Mouse (Mus musculus) right cerebral cortex, adult 18-20 months (tissue): Measurements from ENCODE around the gene Ube2l6.
"Not testable (repeated sequence)": the region's sequence is repeated elsewhere in the genome, so short reads cannot be mapped to it uniquely, and the experiment has no call there.

ENCODE experiments used
- DNase-seq: peaks from one replicate; pipeline ENCODE4 v3.0.0; 2022; ENCODE audit warnings: mixed read lengths

Gene Ube2l6

GRCm38 (mm10) chr2:84793871-84794270, 4.8 kb upstream of the Ube2l6 start:
- no peak for DNase-seq

DNA sequence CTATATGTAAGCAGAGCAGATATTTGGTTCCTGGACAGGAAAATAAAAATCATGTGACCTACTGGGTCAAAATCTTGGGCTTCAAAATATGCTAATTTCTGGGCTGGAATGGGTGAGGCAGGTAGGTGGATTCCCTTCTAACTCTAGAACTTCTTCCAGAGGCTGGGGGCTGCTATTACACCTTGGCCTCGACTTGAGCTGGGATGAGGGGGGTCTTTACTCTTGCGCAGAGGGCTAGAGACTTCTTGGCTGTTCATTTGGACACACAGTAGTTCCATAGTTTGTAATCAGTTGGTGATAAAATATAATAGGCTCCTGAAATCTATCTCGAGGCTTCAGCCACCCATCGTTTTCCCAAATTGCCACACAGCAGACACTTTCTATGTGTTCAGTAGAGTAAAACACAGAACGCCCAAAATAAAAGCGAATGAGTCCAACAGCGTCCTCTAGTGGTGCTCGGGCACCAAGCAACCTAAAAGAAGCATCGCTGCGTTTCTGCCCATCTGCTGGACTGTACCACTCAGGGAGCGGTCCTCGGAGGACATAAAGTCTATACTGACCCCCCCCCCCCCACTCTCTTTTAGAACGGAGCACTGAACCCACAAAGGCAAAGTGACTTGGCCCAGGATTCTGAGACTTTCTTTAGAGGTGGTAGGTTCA, 665 bp upstream of the Ube2l6 start:
- peak; percentile 85 for DNase-seq

DNA sequence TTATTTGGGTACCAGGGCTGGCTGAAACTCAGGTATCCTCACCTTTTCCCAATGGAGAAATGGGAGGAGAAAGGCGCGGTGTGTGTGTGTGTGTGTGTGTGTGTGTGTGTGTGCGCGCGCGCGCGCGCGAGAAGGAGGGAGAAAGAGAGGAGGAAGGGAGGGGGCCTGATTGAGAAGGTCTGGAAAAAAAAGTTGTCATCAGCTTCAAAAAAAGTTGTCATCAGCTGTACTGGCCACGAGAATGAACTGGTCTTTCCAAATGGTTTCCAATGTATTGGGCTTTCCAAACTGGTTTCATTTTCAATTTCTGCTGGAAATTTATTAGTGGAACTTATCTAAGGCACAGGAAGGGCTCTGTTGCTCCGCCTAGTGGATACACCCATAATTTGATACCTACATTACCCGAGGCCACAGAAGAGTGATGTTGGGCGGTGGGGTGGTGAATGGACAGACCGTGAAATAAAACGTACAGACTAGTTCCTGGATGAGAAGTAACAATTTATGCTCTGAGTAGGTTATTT, 473 bp downstream of the Ube2l6 start:
- peak; percentile 65 for DNase-seq

- DNase-seq = no peak
Measured at GRCm38 (mm10) chr2:84800304-84800703, 1.7 kb downstream of the Ube2l6 start.

DNA sequence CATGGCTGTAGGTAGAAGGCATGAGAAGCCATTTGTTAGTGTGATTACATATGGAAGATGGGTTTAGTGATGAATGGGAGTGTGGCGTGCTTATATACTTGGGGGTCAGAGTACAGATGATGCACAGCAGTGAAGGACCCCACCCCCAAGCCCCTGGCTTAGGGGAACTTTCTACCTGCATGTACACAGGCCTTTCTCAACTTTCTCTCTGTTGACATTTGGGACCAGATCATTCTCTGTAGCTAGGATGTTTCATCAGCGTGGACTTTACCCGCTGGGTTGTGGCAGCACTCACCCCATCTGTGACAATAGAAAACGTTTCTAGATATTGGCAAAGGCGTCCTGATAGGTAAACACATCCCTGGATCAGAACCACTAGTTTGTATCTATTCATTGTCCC, 2.6 kb downstream of the Ube2l6 start:
- not testable (repeated sequence) for DNase-seq

GRCm38 (mm10) chr2:84803963-84804362, 5.3 kb downstream of the Ube2l6 start:
- DNase-seq = no peak

DNA sequence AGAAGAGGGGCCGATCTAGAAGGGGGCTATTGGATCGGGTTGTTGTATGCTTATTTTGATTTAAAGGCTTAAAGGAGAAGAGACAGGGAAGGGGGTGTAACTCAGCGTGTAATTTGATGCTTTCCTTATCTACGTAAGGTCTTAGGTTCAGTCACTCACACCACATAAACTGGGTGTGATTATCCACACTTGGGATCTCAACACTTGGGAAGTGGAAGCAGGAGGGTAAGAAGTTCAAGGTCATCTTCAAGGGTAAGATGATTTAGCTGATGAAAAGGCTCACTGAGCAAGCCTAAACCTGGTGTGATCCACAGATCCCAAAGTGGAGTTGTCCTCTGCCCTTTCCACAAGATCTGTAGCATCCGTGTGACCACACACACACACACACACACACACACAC, 7.9 kb downstream of the Ube2l6 start:
- no peak for DNase-seq

DNA sequence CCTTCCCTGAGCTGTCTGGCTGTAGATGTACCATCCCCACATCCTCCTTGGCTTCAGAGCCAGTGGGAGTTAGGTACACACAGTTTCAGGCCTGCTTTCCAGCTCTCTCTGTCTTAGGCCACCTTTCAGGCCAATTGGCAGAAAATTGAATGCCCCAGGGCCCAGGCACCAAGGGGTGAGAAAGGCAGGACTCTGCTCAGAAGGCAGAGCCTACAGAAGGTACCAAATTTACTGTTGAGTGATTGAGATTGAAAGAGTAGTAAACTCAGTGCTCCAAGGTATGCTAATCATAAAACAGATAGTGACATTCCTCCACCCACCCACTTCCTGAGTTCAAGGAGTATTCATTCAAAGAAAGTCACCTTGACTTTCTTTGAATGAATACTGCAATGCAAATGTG, 10.7 kb downstream of the Ube2l6 start:
- DNase-seq = no peak

DNA sequence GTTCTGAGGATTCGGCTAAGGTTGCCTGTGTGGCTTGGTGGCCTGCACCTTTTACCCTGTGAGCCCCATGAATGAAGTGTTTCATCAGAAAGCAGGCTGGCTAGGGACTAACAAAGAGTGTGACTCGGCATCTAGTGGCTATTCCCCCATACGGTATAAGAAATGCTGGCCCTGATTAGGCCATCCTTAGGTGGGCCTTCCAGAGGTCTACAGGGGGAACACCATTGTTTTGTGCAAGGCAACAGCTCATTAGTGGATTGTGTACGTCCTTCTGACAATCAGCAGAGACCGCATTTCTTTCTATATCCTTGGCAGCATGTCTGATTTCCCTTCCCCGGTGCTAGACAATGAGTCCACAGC, 11.9 kb downstream of the Ube2l6 start:
- no peak for DNase-seq

GRCm38 (mm10) chr2:84810886-84811577, 12.4 kb downstream of the Ube2l6 start:
- DNase-seq = peak; percentile 86

DNA sequence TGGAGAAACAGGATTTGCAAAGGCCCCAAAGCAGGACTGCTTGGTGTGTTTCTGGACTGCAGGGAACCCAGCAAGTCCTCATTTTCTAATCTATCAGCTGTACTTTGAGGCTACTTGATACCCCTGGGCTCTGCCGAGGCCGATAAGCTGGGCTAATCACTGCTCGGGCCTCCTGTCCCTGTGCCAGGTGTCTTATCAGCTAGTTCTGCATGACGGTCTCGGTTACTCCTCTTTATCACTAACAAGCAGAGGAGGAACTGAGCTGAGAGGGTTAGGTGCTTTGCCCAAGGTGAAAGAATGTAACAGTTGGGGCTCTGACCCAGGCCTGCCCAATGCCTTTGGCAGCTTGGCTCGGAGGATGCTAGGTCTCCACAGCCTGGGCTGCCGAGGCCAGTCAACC, 13.3 kb downstream of the Ube2l6 start:
- DNase-seq = no peak

DNA sequence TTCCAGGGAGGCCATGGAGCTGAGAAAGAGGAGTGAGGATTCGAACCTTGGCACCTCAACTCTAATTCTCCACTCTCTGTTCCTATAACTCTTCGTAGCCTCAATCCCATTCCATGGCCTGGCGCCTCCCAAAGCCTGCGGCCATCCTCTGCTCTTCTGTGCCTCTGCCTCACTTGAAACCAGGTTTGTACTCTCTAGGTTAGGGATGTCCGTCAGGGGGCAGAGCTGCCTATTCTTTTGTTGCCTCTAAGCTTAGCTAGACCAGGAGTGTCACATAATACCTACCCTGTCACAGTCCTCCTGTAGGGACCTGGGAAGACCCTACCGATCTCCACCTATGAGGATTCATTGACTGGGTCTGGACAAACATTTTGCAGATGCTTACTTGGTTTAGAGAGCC, 14.0 kb downstream of the Ube2l6 start:
- DNase-seq = no peak

- DNase-seq = peak; percentile 73
Measured at GRCm38 (mm10) chr2:84819861-84820260, 21.2 kb downstream of the Ube2l6 start.

- no peak for DNase-seq
Measured at GRCm38 (mm10) chr2:84822552-84822951, 23.9 kb downstream of the Ube2l6 start, which contains the start of gene Smtnl1. TSS of gene Smtnl1 (minus strand) at chr2:84822652.

GRCm38 (mm10) chr2:84823237-84823636, 24.6 kb downstream of the Ube2l6 start:
- no peak for DNase-seq

GRCm38 (mm10) chr2:84826488-84827282, 28.1 kb downstream of the Ube2l6 start, which contains the start of gene Timm10:
TSS of gene Timm10 (plus strand) at chr2:84826997.
- peak; percentile 92 for DNase-seq

GRCm38 (mm10) chr2:84827283-84827920, 28.8 kb downstream of the Ube2l6 start:
- DNase-seq = no peak

DNA sequence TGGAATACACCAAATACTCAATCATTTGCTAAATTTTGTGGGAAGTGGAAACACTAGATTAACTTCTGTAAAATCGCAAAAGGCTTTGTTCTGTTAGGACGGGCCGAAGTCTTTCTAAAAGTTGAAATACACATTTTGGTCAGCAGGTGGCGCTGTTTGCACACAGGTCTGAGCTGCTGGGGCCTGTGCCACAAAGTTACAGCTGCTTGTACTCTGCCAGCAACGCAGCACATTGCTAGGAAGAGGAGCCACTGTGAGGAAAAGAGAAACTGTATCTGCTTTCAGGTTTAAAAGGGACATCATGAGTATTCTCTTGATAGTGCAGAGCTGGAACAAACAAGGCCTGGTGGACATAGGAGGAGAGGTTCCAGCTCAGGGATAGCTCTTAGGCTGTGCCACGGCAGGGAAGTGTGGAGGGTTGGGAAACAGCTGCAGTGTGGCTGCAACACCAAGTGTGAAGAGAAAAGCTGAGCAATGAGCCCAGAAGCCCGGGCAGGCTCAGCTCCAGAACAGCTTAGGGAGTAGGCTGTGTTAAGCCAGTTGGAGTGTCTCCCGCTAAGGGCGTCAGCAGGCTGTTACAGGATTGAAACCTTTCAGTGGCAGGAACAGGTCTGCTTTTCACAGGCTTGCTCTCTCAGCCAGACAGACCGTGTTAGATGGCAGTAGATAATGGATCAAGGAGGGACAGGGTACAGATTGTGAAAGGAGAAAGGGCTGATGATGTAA, 33.2 kb downstream of the Ube2l6 start:
- peak; percentile 87 for DNase-seq

- DNase-seq = no peak
Measured at GRCm38 (mm10) chr2:84837107-84837506, 38.5 kb downstream of the Ube2l6 start.

DNA sequence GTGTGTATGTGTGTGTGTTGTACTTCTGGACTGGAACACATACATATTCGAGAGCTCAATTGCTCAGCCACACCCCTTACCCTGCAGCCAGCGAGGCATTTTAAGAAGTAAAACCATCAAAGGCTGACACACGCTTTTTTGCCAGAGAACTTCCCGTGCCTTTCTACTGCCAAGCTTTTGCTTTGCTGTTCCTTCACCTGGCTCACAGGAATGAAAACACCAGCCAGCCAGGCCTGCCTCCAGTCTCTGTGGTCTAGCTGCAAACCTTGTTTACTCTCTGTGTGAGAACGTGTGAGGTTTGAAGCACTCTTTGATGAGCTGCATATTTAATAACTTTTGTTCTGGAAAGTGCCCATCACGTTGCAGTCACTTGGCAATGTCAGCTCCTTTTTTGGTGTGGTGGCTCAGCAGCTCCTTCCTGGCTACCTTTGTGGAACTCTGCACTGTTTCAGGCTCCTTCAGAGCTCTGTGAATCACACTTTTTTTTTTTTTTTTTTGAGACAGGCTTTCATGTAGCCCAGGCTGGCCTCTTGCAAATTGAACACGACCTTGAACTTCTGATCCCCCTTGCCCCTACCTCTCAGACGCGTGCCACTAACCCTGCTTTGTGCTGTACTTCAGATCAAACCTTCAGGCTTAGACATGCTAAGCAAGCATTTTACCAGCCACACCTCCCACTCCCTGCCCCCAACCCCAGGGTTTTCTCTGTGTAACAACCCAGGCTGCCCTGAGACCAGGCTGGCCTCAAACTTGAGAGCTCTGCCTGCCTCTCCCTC, 39.4 kb downstream of the Ube2l6 start:
- DNase-seq = no peak

DNA sequence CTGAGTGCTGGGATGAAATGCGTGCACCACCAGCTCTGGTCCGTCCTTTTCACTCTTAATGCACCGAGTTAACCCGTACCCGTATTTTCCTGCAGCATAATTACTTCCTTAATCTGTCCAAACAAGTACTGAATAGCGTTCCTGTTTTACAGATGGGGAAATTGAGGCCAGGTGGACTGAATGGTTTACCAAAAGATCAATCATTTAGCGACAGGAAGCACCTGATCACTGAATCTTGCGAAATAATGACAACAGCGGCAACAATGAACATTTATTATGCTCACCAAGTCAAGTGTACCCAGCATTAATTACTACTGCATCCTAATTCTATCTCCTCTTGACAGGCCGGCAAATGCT, 39.9 kb downstream of the Ube2l6 start, which contains the start of gene Slc43a1:
TSS of gene Slc43a1 (plus strand) at position 258 of the 357 bp plus-strand sequence.
- DNase-seq = no peak
